Mouse (Mus musculus) adrenal gland, adult (tissue): ENCODE measurements around the gene Krt77.

Experiments used
- DNase-seq, 2 experiments: peaks; one replicate each; pipeline ENCODE4 v3.0.0; 2022 to 2023; ENCODE audit warnings: low spot score in 1 of 2; ENCODE audit not compliant: inconsistent age in 2 of 2

Krt77 gene

DNA sequence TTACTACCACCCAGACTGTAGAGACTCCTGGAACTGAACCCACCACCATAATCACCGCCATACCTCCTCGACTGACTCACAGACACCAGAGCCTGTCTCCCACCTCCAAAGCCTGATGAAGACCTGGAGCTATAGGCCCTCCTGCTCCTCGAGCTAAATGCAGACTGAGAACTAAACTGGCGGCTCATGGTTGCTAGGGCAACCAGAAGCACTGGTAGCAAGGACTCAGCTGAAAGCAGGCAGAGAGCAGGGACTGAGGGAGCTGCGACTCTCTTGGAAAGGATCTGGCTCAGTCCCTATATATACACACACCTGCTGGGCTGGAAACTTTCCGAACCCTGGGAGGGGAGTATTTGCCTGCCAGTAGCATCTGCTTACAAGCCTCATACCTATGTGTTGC lies at the start of gene Krt77:
Krt77 (minus strand) TSS at position 275 of the 400 bp plus-strand sequence.
- no peak for DNase-seq

DNA sequence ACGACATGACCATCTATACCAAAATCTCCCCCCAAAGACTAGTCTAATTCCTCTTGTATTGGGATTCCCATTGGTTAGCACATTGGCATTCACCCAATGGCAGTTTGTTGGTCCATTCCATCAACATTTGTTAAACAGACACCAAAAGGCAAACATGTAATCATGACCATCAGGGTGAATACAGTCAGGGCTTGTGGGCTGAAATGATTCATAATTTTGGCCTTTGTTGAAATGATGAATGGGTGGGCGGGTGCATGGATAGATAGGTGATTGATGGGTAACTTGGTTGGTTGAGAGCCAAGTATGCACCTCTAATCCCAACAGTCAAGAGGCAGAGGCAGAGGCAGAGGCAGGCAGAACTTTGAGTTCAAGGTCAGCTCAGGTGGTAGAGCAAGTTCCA lies 46.6 kb upstream of the Krt77 start:
- peak; percentile 15 to 55 for DNase-seq

DNA sequence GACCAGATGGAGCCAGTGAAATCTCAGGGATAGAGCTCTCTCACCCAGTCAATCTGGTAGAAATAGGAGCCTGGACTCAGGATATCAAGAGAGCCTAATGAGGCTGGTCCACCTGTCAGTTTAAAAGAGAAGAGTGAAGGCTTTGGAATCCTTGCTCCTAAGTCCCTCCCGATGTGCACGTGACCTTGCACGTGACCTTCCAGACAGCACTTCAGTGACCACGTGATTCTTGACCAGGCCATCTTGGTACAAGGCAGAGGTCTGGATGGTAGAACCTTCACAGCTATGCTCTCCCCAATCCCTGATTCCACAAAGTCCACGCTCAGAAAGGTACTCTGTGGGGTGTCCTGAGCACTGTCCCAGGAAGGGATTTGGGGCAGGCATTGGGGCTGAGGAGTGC lies 35.3 kb upstream of the Krt77 start:
- DNase-seq, result no peak

DNA sequence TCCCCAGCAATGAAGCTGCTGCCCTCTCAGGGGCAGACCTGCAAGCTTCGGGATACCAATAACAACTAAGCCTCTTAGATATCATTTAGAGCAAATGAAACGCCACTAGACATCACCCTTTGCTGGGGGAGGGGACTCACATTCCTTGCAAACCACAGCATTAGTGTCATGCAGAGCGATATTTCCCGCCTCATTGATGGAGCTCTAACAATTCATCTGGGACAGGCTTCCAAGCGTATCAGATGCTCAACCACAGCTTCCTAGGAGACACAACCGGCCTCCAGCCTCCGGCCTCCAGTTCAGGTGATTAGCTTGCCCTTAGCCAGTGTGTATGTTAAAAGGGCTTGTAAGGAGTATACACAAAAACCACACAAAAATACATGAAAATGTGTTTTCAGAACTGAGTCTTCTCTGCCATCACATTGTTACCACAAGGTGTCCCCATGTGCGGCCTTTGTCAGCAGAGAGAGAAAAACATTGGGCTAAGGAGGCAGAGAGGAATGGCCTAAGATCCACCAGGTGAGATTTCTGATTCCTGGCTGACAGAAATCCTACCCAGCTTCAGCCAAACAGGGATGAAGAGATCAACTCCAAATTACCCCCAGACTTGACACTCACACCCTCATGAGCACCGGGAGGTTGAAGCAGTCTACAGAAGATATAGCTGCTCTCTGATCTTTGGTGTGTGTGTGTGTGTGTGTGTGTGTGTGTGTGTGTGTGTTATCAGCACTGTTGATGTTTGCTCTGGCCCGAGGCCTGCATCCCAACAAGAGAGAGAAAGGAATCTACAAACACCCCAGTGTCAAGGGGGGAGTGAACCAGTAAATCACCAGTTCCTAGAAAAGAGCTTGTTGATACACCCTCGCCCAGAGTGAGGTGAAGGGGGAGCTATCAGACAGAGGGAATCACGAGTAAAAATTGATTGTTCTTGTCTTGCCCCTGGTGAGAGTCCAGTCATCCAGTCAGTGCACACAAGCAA lies 33.0 kb upstream of the Krt77 start:
- DNase-seq, result no peak

DNA sequence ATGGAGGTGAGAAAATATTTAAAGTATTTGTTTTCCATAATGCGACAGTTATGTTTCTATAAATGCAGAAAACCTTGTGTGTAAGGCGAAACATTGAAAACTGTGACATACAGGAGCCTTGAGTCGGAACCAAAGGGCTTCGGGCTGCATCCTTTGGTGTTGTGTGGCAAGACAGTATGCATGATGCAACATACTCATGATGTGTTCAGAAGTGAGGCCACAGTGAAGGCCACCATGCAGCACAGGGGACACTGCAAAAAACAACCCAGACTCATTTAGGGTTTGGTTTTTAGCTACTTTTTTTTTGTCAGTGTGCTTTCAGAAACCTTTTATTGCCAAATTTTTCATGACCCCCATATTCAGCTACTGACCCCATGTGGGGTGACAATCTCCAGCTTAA lies 25.7 kb upstream of the Krt77 start:
- DNase-seq, result peak; percentile 15 to 83

DNA sequence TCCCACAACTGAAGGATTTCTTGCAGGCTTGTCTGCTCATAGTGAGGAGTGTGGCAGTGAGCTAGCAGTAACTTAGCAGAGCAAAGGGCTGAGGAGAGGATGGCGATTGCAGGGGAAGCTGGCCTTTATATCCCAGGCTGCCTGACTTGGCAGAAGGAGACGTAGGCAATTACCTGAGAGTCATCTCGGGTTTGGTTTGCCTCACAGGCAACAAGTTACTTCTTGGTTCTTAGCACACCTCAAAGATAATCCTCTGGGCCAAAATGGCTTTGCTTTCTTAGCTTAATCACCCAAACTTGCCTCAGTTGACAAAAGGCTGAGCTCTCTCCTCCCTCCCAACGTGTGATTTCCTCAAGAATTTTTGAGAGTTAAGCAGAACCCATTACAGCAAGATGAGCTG lies 23.3 kb upstream of the Krt77 start, which contains the start of gene Krt76:
Krt76 (minus strand) TSS at position 101 of the 400 bp plus-strand sequence.
- no peak for DNase-seq

DNA sequence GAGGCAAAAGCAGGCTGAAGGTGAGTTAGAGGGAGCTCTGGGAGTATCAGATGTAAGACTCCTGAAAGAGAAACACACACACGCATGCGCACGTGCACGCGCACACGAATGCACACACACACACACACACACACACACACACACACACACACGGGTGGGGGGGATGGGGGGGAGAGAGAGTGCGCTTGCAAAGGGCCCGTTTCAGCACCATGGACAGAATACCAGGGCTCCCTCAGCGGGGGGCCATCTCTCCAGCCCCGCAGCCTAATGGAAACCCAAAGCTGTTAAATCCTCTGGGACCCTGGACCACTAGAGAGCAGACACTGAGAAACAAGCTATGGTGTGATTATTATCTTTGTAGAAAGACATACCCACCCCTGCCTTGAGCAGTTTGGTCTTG lies 10.3 kb upstream of the Krt77 start:
- DNase-seq, result no peak

DNA sequence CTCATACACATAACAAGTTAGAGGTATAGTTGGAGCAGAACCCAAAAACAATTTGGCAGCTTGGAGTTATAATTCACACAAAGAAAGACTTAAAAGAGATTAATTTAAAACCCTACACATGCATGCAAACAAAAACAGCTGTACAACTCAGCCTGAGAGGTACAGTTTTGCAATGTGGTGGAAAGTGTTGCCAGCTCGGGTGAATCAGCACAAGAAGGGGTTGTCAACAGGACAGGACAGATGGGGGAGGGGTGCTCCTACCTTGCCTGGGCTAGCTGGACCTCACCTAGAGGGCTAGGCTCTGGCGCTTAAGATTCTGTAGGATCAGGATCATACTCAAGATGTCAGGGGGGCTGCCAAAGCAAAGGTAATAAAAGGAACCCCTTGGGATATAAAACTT lies 8.5 kb upstream of the Krt77 start:
- DNase-seq, result peak in 1 of 2 experiments; percentile 74

DNA sequence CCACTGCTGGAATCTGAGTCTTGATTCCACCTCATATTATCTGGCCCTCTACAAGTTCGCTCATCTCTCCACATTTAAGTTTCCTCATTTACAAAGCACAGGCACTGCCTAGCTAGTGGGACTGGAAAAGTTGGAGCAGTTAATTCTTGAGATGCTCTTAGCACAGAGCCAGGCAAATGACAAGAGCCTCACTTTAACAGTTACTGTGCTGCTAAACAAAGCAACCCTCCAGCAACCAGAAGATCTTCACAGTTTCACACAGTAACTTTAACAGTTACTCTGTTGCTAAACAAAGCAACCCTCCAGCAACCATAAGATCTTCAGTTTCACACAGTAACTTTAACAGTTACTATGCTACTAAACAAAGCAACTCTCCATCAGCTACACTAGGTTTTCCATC lies 4.9 kb upstream of the Krt77 start:
- DNase-seq, result no peak

DNA sequence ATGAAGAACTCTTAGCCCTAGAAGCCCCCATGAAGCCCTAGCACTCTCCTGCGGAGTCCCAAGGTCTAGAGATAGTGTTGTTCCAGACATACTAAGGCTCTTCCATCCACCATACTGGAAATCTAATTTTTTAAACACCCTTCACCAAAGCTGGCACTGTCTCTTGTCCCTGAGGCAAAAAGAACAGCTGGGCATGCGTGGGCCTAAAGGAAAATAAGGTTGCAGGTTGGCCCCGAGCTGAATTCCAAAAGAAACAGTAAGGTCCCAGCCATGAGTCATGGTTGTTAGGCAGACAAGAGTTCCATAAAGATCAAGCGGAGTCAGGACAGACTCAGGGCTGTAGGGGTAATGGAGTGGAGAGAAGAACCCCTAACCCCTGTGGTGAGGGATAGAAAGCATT lies 3.7 kb upstream of the Krt77 start:
- peak; percentile 18 to 62 for DNase-seq

DNA sequence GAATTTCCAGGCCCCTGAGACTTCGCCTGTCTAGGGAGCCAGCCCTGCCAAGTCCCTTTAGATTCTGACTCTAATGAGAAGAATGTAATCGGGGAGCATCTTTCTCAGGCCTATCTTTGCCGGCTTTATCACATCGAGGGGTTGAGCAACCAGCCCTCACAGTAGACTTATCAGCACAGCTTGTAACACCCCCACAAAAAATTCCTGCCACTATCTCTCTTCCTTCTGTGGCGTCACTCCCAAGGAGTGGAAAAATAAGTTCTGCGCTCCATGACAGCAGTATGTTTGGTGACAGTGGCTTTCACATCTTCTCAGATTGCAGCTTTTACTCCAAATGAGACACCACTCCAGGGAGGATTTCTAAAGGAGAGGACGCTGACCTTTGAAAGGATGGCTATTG lies 2.8 kb downstream of the Krt77 start:
- no peak for DNase-seq

DNA sequence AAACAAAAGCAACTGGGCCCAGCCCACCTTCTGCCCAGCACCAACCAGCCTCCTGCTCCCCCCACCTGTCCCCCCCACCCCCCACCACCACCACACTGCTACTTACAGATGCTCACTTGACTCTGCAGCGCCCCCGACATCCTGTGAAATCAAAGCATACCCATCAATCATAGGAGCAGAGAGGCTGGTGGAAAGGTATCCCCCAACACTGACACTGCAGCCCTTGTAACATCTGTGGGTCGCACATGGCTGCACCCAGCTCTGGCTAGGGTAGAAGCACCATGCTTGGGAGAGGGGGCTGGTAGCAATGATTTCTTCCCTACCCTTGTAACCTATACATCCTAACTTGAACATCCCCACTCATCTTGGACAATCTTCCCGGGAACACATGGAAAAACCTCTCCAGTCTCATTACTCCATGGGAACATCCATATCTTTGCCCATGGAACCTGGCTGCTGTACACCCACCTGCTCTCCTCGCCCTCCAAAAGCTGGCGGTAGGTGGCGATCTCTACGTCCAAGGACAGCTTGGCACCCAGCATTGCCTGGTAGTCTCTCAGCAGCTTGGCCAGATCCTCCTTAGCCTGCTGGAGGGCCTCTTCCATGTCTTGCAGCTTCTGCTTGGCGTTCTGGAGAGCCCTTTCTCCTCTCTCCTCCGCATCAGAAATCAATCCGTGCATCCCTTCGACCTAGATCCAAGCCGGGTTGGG lies 8.9 kb downstream of the Krt77 start:
- DNase-seq, result no peak

DNA sequence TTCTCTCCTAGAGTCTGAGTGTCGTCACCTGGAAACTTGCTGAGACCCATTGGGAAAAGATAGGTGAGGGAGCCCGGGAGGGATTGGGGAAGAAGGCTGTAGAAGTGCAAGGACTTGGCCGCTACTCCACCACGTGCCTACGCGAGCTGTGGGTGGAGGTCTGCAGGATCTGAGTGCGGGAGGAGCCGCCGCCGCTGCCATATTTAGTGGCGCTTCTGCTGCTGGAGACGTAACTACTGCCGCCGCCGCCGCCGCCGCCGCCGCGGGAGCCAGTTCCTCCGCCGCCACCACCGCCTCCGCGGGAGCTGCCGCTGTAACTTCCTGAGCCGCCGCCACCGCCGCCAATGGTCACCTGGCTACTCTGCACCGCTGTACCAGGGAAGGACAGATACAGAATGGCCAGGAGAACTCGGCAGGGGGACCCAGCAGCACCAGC lies 9.8 kb downstream of the Krt77 start:
- DNase-seq, result peak; percentile 40 to 77

DNA sequence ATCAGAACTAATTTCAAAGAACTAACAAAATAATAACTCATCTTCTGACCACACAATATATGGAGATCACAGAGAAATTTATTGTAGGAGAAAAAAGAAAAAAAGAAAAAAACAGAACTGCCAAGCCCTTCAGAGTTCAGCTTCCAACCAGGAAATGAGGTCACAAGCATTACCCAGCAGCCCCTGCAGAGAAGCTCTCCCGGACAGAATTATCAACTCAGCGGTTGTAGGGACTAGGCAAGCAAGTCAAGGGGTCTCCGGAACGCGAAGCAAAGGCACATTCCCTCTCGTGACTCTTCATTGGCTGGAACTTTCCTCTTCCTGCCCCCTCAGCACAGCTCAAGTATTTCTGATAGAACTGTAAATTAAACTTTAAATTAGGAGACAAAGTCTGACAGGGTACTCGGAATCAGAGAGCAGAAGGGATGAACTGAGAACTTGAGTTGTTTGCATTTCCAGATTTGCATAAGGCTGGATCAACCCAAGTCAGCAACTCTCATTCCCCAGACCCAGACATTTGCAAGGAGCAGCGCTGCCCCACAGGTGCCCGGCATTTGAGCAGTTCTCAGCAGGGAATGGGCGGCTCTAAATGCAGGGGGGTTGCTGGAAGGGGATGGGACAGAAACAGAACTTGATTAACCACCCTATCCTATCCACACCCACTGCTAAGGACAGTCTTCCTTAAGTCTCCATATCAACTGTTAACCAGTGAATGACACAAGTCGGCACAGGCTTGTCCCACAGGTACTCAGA lies 10.7 kb downstream of the Krt77 start:
- no peak for DNase-seq

DNA sequence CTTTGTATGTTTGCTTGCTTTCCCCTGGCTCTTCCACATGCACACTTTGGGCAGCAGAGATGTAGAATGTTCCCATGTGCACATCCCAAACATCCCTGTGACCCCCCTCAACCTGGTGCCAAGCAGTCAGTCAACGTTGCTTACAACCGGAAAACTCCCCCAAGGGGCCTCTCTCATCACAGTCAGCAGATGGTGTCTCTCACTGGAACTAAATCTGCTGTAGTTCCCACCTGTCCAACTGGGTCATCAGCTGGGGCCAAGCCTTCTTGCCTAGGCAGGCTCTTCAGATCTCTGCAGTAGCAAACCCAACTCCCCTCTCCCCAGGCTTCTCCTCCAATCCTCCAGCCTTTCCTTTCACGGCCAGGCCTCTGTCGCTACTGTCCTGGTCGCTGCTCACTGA lies 12.8 kb downstream of the Krt77 start:
- DNase-seq, result no peak

DNA sequence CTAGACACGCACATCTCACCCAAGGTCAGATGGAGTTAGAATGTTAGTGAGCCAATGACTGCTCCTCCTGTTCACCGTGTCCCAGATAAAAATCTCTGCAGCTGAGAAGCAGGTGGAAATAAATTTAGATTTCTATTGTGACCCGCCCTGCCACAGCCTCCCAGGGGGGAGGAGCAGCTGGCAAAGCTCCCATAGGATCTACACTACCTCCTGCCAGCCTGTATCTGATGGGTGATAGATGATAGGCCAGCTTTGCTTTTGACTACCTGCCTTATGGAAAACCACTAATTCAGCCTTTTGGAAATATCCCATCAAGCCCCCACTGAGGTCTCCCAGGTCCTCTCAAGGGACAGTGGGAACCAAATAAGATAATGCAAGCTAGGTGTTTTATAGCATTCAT lies 13.8 kb downstream of the Krt77 start:
- no peak for DNase-seq

DNA sequence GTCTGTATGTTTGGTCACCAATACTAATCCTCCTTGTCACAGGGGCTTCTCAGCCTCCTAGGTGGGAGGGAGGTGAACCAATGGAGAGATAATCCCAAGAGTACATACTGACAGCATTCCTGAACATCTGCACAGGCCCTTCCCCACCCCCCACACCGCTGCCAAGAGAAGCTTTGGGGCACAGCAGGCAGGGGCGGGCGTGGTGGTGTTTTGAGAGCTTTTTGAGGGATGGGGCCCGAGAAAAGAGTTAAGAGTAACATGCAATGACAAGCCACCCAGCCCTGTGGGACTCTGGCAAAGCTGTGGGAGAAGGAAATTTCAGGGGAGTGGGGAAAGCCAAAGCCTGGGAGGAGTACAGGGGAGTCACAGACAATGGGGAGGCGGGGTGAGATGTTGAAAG lies 15.2 kb downstream of the Krt77 start:
- DNase-seq, result no peak

DNA sequence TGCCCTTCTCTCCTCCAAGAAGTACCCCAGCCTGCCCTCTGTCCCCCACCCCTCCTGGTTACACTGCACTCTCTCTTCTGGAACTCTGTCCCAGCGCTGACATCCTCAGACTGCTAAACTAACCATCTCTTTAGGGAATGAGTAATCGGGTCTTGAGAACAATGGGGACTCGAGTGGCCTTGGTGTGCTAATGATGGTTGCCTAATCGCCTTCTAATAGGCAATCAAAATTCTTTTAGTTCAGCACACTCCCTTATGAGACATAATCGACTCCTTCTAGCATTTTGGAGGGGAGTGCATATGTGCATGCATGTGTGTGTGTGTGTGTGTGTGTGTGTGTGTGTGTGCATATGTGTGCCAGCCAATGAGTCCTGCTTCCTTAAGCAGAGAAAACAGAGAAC lies 16.9 kb downstream of the Krt77 start:
- peak in 1 of 2 experiments; percentile 54 for DNase-seq

DNA sequence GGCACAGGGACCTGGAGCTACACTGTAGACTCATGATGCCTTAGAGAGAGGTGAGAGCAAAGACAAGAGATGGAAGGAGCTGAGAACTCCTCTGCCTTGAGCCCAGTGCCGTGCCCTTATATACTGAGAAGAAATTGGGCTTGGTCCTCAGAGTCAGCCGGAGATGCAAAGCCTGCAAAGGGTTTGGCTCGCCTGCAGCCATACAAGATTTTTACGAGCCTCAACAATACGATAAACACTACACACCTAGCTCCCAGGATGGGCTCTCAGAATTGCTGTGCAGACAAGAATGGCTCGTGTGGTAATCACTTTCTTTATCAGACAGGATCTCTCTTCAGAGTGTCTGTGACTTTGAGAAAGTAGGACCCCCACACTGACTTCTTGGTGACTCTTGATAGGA lies 18.8 kb downstream of the Krt77 start, which contains the start of gene Krt1:
Krt1 (minus strand) TSS at position 101 of the 400 bp plus-strand sequence.
- no peak for DNase-seq

DNA sequence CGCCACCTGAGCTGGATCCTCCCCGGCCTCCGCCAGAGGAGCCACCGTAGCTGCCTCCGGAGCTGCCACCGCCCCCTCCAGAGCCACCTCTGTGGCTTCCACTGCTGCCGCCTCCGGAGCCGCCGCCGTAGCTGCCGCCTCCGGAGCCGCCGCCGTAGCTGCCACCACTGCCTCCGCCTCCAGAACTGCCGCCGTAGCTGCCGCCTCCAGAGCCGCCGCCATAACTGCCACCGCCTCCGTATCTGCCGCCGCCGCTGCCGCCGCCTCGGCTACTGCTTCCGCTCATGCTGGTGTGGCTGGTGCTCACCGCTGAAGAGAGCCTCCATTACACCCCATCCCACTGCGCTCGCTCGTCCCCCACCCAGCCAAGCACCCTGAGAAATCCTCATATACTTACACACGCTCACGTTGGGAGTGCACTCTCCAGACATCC lies 23.5 kb downstream of the Krt77 start:
- peak; percentile 50 to 78 for DNase-seq

DNA sequence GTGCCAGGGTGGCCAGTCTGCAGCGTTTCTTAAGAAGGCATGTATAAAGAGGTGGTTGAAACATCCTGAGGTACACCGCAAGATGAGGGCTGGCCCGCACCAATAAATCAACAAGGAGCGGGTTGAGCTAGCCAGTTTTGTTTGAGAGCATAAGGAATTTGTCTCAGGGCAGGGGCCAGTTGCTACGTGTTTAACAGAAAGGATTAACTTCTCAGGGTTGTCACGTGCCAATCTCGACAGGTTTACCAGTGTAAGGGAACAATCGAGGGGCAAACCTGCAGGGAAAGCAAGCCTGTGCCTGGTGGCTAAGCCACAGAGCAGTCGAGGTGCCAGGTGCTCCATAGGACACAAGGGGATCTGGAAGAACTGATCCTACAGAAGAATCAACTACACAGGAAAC lies 26.3 kb downstream of the Krt77 start:
- no peak for DNase-seq
